Mouse (Mus musculus) MEL (cell line): ENCODE results near the gene Plekha7.

Experiments
- CHD1 ChIP-seq: IDR thresholded peaks from 2 replicates; pipeline ENCODE4 v1.6.1; 2012; ENCODE audit warnings: low read depth, mild to moderate bottlenecking, inconsistent platforms, low read length, improper control_type of control experiment
- CTCF ChIP-seq, 3 experiments: IDR thresholded peaks in 2 of 3; conservative IDR thresholded peaks in 1 of 3; 2 replicates each; pipeline ENCODE4 v1.5.1; 2011 to 2012; ENCODE audit warnings: low read length in 3 of 3, low read depth in 2 of 3, mild to moderate bottlenecking in 2 of 3, improper control_type of control experiment in 1 of 3, inconsistent platforms in 1 of 3, mixed read lengths in 1 of 3, moderate library complexity in 1 of 3; ENCODE audit not compliant: control insufficient read depth in 1 of 3, insufficient read depth in 1 of 3, poor library complexity in 1 of 3, severe bottlenecking in 1 of 3
- E2F4 ChIP-seq: IDR thresholded peaks from 2 replicates; pipeline ENCODE4 v1.6.1; 2011; ENCODE audit warnings: low read depth, low read length, improper control_type of control experiment, borderline replicate concordance
- EP300 ChIP-seq, 2 experiments: IDR thresholded peaks; 2 replicates each; pipeline ENCODE4 v1.6.1; 2011; ENCODE audit warnings: improper control_type of control experiment in 2 of 2, low read length in 2 of 2, low read depth in 1 of 2, mild to moderate bottlenecking in 1 of 2
- MAX ChIP-seq: IDR thresholded peaks from 2 replicates; pipeline ENCODE4 v1.6.1; 2011; ENCODE audit warnings: low read length, improper control_type of control experiment
- MXI1 ChIP-seq: IDR thresholded peaks from 2 replicates; pipeline ENCODE4 v1.6.1; 2011; ENCODE audit warnings: mild to moderate bottlenecking, low read depth, low read length, improper control_type of control experiment
- MYC ChIP-seq: IDR thresholded peaks from 2 replicates; pipeline ENCODE4 v1.6.1; 2011; ENCODE audit warnings: low read depth, mild to moderate bottlenecking, low read length, improper control_type of control experiment, moderate library complexity
- POLR2A ChIP-seq, 2 experiments: IDR thresholded peaks; 2 replicates each; pipeline ENCODE4 v1.6.1; 2011 to 2012; ENCODE audit warnings: low read length in 2 of 2, mild to moderate bottlenecking in 2 of 2, control low read depth in 1 of 2, improper control_type of control experiment in 1 of 2, low read depth in 1 of 2, moderate library complexity in 1 of 2; ENCODE audit not compliant: control insufficient read depth in 1 of 2, insufficient read depth in 1 of 2, poor library complexity in 1 of 2
- SIN3A ChIP-seq: IDR thresholded peaks from 2 replicates; pipeline ENCODE4 v1.6.1; 2012; ENCODE audit warnings: low read length, improper control_type of control experiment, inconsistent platforms
- TCF12 ChIP-seq: IDR thresholded peaks from 2 replicates; pipeline ENCODE4 v1.6.1; 2014; ENCODE audit warnings: low read depth, mild to moderate bottlenecking, inconsistent platforms, low read length, improper control_type of control experiment, moderate library complexity

DNA sequence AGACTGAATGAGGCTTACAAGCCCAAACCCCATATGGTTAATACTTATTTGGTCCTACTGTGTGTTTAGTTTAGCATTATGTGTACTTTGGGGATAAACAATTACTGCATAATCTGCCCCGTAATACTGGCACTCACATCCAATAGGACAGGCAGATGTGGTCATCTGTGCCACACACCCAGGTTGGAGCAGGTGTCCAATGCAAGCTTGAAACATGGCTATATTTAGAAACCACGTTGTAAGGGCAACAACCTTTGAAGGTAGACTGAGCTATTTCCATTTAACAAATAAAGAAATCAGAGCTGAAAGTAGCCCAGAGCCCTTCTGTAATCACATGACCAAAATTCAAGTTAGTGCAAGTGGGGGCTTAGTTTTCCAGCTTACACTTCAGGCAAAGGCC is 107.6 kb downstream of the Plekha7 start:
- TF ChIP-seq E2F4 (no peak), POLR2A (IDR thresholded peaks at IDR 0.05; ENCODE audit: control insufficient read depth in 1 of 2, insufficient read depth in 1 of 2, low read depth in 1 of 2, low read length in 2 of 2, poor library complexity in 1 of 2) (no peak), SIN3A (no peak), EP300 (IDR thresholded peaks at IDR 0.05; ENCODE audit: low read depth in 1 of 2, low read length in 2 of 2) (no peak), CTCF (IDR thresholded peaks at IDR 0.05 in 2 of 3, conservative IDR thresholded peaks at IDR 0.05 in 1 of 3; ENCODE audit: control insufficient read depth in 1 of 3, insufficient read depth in 1 of 3, low read depth in 2 of 3, low read length in 3 of 3, poor library complexity in 1 of 3, severe bottlenecking in 1 of 3) (no peak), TCF12 (no peak), MAX (no peak), CHD1 (no peak), MXI1 (no peak), MYC (no peak)
